Mouse (Mus musculus): ENCODE results near the gene 1700029J07Rik. TPM values are rescaled to one million over a fixed set of nuclear protein-coding genes. Genes with fewer than 3 reads are reported as not detected.
A peak's percentile ranks its signal among the peaks of the same experiment; 100 is the strongest.

Gene 1700029J07Rik
- polyA plus RNA-seq, 1 experiment from 2014 or later: 2.9 TPM

DNA sequence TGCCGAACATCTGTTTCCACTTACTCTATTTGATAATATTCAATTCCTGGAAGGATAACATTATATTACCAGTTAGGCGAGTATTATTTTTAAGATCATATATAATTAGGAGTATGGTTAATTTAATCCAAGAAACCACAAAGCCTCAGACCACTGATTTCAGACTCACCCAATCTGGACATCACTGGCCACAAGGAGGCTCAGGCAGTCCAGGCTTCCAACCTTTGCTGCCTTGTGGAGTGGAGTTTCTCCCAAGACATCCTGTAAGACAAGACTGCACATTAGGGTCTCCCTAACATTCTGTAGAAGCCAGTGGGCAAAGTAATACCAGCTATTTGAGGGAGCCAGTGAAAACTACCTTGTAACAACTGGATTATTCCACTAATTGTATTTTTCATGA is 23.2 kb upstream of the 1700029J07Rik start:
- Histone ChIP-seq H3K9ac (no peak overlapping the region), H3K36me3 (ENCODE audit: poor library complexity, severe bottlenecking) (peaks cover 30% of the 10 kb centered on the region), H3K4me3 (no peak overlapping the region), H3K9me3 (replicated peaks) (no peaks in the 10 kb centered on the region), H3K27ac (no peak overlapping the region), H3K4me1 (peaks cover 17% of the 10 kb centered on the region), H3K27me3 (no peaks in the 10 kb centered on the region), H3K4me2 (no peak overlapping the region)
- 93% methylated on average over 2 of the region's 2 CpGs for WGBS
- no peak for ATAC-seq

DNA sequence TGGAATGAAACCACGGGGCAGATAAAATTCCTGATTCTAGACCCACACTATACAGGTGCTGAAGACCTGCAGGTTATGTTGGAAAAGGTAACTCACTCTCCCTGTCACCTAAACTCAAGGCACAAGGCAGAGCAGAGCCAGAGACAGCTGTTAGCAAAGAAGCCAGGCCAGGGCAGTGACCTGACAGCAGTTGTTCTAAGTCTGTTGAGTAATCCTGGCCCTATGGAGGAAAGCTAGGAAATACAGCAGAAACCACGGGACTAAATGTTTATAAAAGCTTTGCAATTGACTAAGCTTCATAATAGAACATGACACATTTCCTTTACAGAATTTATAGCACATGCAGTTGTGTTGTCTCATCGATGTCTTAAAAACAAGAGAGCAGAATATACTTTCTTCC is 20.5 kb upstream of the 1700029J07Rik start:
- Histone ChIP-seq H3K27ac (no peak overlapping the region), H3K4me3 (no peak overlapping the region), H3K4me2 (no peak overlapping the region), H3K36me3 (ENCODE audit: poor library complexity, severe bottlenecking) (peaks cover 40% of the 10 kb centered on the region), H3K9me3 (replicated peaks) (no peaks in the 10 kb centered on the region), H3K9ac (no peak overlapping the region), H3K27me3 (no peaks in the 10 kb centered on the region), H3K4me1 (peaks cover 17% of the 10 kb centered on the region)
- ATAC-seq: no peak
- WGBS: 89% methylated on average over 3 of the region's 3 CpGs

- 98% methylated on average over 2 of the region's 2 CpGs for WGBS
- Histone ChIP-seq H3K4me3 (no peak overlapping the region), H3K36me3 (ENCODE audit: poor library complexity, severe bottlenecking) (peaks cover 46% of the 10 kb centered on the region), H3K27me3 (no peaks in the 10 kb centered on the region), H3K4me2 (no peak overlapping the region), H3K27ac (no peak overlapping the region), H3K9me3 (replicated peaks) (no peaks in the 10 kb centered on the region), H3K4me1 (peaks cover 8% of the 10 kb centered on the region), H3K9ac (no peak overlapping the region)
- ATAC-seq: no peak
These were observed 19.1 kb upstream of the 1700029J07Rik start for GRCm38 (mm10) chr8:45994111-45994510.

DNA sequence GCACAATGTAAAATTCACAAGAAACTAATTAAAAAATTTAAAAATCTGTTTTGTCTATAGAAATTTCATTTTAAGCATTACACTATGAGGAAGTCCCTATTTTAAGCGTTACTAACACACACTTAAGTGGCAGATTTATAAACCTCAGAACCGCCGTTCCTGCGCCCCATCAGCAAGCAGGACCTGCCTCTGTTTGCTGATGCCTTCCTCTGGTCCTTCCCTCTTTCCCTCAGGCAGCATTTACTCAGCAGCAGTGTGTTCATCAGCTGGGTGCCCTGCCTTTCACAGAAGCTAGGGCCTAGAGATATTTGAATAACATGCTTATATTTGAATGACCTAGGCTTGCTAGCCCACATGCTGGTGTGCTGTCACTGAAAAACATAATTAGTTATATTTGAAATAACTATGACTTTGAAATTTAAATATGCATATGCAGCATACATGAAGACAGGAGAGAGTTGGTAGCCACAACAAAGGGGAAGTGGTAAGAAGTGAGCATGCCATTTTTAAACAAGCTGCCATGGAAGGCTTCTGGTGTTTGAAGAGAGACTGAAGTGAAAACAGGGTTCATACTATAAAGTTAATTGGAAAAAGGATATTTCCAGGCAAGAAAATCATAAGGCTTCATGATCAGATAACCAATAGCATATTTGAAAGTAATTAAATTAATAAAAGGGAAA is 15.7 kb upstream of the 1700029J07Rik start:
- Histone ChIP-seq H3K9ac (no peak overlapping the region), H3K27me3 (no peaks in the 10 kb centered on the region), H3K4me1 (no peaks in the 10 kb centered on the region), H3K9me3 (replicated peaks) (no peaks in the 10 kb centered on the region), H3K27ac (no peak overlapping the region), H3K4me3 (no peak overlapping the region), H3K4me2 (no peak overlapping the region), H3K36me3 (ENCODE audit: poor library complexity, severe bottlenecking) (peaks cover 37% of the 10 kb centered on the region)
- 99% methylated on average over 4 of the region's 4 CpGs for WGBS
- ATAC-seq: no peak

- H3K9me3 ChIP-seq (replicated peaks): no peaks in the 10 kb centered on the region
- H3K4me3 ChIP-seq: no peak overlapping the region
- ATAC-seq: no peak
- 72% methylated on average over 2 of the region's 2 CpGs for WGBS
- H3K4me2 ChIP-seq: no peak overlapping the region
- no peaks in the 10 kb centered on the region for H3K4me1 ChIP-seq
- H3K9ac ChIP-seq: no peak overlapping the region
- H3K27ac ChIP-seq: no peak overlapping the region
- no peaks in the 10 kb centered on the region for H3K27me3 ChIP-seq
- peaks cover 34% of the 10 kb centered on the region for H3K36me3 ChIP-seq (ENCODE audit: poor library complexity, severe bottlenecking)
These were observed 13.1 kb upstream of the 1700029J07Rik start for GRCm38 (mm10) chr8:45988189-45988588.

DNA sequence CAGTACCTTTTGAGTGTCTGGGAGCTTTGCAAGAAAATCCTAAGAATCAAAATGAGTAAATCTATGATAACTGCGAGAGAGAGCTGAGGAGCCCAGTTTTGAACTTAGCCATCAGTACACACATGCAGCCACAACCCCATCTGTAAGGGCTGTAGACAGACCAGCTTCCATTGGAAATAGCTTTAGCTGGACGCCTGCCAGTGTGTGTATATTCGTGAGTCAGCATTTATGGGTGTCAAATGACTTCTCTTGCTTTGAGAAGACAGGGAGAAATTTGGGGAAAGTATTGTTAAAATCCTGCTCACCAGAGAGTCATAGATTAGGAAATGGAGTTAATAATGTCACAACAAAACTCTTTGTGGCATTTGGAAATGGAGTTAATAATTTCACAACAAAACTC is 11.6 kb upstream of the 1700029J07Rik start:
- Histone ChIP-seq H3K27ac (no peak overlapping the region), H3K27me3 (no peaks in the 10 kb centered on the region), H3K9ac (no peak overlapping the region), H3K4me3 (no peak overlapping the region), H3K4me1 (no peaks in the 10 kb centered on the region), H3K4me2 (no peak overlapping the region), H3K9me3 (replicated peaks) (no peaks in the 10 kb centered on the region), H3K36me3 (ENCODE audit: poor library complexity, severe bottlenecking) (peaks cover 42% of the 10 kb centered on the region)
- 86% methylated on average over 3 of the region's 3 CpGs for WGBS
- no peak for ATAC-seq

DNA sequence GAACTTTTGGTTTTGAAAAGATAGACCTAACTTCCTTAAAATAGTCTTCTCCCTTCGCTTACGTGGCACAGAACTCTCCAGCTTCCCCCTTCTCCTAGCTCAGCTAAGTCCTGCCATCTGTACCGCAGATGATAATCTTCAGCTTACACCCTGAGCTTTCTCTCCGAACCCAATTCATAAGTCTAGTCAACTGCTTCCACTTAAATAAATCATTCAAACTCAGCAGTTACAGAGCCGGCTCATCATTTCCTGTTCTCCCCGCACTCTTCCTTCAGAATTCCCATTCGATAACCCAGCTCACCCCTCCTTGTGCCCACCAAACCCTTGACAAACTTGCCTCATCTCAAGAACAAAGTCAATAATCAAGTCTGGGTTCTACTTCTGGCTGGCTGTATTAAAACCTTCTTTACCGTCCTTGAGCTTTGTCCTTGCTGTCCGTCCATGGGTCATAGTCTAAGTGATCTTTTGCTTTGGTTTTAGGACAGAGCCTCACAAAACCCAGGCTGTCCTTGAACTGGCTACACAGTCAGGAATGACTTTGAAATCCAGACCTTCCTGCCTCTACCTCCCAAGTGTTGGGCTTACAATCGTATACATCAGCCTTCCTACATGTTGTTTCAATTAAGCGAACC is 901 bp upstream of the 1700029J07Rik start:
- H3K36me3 ChIP-seq (ENCODE audit: poor library complexity, severe bottlenecking): peaks cover 16% of the 10 kb centered on the region
- no peak overlapping the region for H3K27ac ChIP-seq
- H3K4me1 ChIP-seq: peaks cover 16% of the 10 kb centered on the region
- peaks cover 2% of the 10 kb centered on the region for H3K9me3 ChIP-seq (replicated peaks)
- peak; percentile 3; the same call in 1 of the 2 replicates for ATAC-seq
- H3K4me3 ChIP-seq: peak overlapping the region; percentile 63
- peak overlapping the region; percentile 72 for H3K9ac ChIP-seq
- peak overlapping the region; percentile 79 for H3K4me2 ChIP-seq
- H3K27me3 ChIP-seq: no peaks in the 10 kb centered on the region
- 76% methylated on average over 11 of the region's 11 CpGs for WGBS

DNA sequence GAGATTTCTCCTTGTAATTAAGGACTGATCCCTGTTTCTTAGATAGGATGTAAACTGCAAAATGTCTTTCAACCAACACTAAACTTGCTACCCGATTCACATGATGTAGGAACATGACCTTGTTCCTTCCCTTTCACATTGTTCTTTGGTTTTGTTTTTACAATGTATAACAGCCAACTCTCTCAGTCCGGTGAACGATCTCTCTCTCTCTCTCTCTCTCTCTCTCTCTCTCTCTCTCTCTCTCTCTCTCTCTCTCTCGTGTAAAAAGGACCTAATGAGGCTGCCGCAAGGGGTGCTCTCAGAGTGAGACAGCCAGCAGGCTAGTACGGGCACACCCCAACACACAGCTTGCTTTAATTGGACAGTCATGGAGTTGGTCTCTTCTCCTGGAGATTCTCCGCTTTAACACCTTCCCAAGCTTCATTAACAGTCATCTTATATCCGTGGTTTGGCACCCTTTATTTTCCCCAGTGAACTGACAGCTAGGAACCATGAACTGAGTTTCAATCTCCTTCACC is 1.0 kb downstream of the 1700029J07Rik start:
- no peak overlapping the region for H3K27ac ChIP-seq
- peak overlapping the region; percentile 63; the same call in 1 of the 2 replicates for H3K4me3 ChIP-seq
- H3K9ac ChIP-seq: no peak overlapping the region
- peak overlapping the region; percentile 79 for H3K4me2 ChIP-seq
- H3K36me3 ChIP-seq (ENCODE audit: poor library complexity, severe bottlenecking): peaks cover 14% of the 10 kb centered on the region
- peaks cover 4% of the 10 kb centered on the region for H3K9me3 ChIP-seq (replicated peaks)
- no peak for ATAC-seq
- H3K4me1 ChIP-seq: peaks cover 16% of the 10 kb centered on the region
- WGBS: 60% methylated on average over 8 of the region's 8 CpGs
- H3K27me3 ChIP-seq: no peaks in the 10 kb centered on the region

GRCm38 (mm10) chr8:45970894-45971293 is 4.2 kb downstream of the 1700029J07Rik start:
- H3K4me2 ChIP-seq: no peak overlapping the region
- H3K9me3 ChIP-seq (replicated peaks): peaks cover 4% of the 10 kb centered on the region; the same call in 1 of the 2 replicates
- 0 out of 2 replicates have a peak, but pooled peaks cover 3% of the 10 kb centered on the region for H3K36me3 ChIP-seq (ENCODE audit: poor library complexity, severe bottlenecking)
- H3K4me3 ChIP-seq: no peak overlapping the region
- no peak overlapping the region for H3K27ac ChIP-seq
- ATAC-seq: no peak
- no peak overlapping the region for H3K9ac ChIP-seq
- WGBS: 95% methylated on average over 12 of the region's 12 CpGs
- H3K4me1 ChIP-seq: peaks cover 11% of the 10 kb centered on the region
- no peaks in the 10 kb centered on the region for H3K27me3 ChIP-seq

GRCm38 (mm10) chr8:45950622-45951021 is 24.4 kb downstream of the 1700029J07Rik start:
- no peak for ATAC-seq
- H3K9me3 ChIP-seq (replicated peaks): no peaks in the 10 kb centered on the region
- H3K27me3 ChIP-seq: no peaks in the 10 kb centered on the region
- no peak overlapping the region for H3K4me2 ChIP-seq
- no peak overlapping the region for H3K27ac ChIP-seq
- no peak overlapping the region for H3K9ac ChIP-seq
- H3K4me3 ChIP-seq: no peak overlapping the region
- 25% methylated on average over 2 of the region's 2 CpGs for WGBS
- 0 out of 2 replicates have a peak, but pooled peaks cover 2% of the 10 kb centered on the region for H3K4me1 ChIP-seq
- H3K36me3 ChIP-seq (ENCODE audit: poor library complexity, severe bottlenecking): no peaks in the 10 kb centered on the region

- H3K4me1 ChIP-seq: 0 out of 2 replicates have a peak, but pooled peaks cover 2% of the 10 kb centered on the region
- H3K4me3 ChIP-seq: no peak overlapping the region
- H3K27ac ChIP-seq: no peak overlapping the region
- H3K4me2 ChIP-seq: no peak overlapping the region
- ATAC-seq: no peak
- no peak overlapping the region for H3K9ac ChIP-seq
- H3K9me3 ChIP-seq (replicated peaks): no peaks in the 10 kb centered on the region
- H3K36me3 ChIP-seq (ENCODE audit: poor library complexity, severe bottlenecking): no peaks in the 10 kb centered on the region
- H3K27me3 ChIP-seq: no peaks in the 10 kb centered on the region
- 96% methylated on average over 4 of the region's 4 CpGs for WGBS
These were observed 28.8 kb downstream of the 1700029J07Rik start for GRCm38 (mm10) chr8:45946283-45946682.

GRCm38 (mm10) chr8:45936986-45937385 is 38.1 kb downstream of the 1700029J07Rik start:
- Histone ChIP-seq H3K27ac (no peak overlapping the region), H3K36me3 (ENCODE audit: poor library complexity, severe bottlenecking) (no peaks in the 10 kb centered on the region), H3K4me1 (no peaks in the 10 kb centered on the region), H3K9me3 (replicated peaks) (no peaks in the 10 kb centered on the region), H3K9ac (no peak overlapping the region), H3K4me3 (no peak overlapping the region), H3K27me3 (peaks cover 4% of the 10 kb centered on the region; the same call in 1 of the 2 replicates), H3K4me2 (no peak overlapping the region)
- no peak for ATAC-seq
- 91% methylated on average over 9 of the region's 9 CpGs for WGBS

Measured in forebrain, embryonic 13.5 days (tissue).